Mouse (Mus musculus): ENCODE measurements around the gene Plekhg6. TPM values are rescaled to one million over a fixed set of nuclear protein-coding genes. Genes with fewer than 3 reads are reported as not detected.

Gene Plekhg6
- polyA plus RNA-seq (2014; fragmentation: Nextera tagmentation; extraction: Ambion mirVana), result 0.08 TPM in 1 of 2 replicates, not detected in the other

GRCm38 (mm10) chr6:125380372-125381360 lies at the start of gene Plekhg6:
Gene Plekhg6 (minus strand): TSS chr6:125380793.
- ATAC-seq (ENCODE audit: low FRiP score, low TSS enrichment), result no peak
- H3K4me3 ChIP-seq (replicated peaks; ENCODE audit: low read depth, low read length), result peak within 1 kb of the TSS; percentile 31
- H3K4me1 ChIP-seq (ENCODE audit: control insufficient read depth, insufficient read depth, low read length), result peaks cover 5% of the 10 kb centered on the region; the same call in 1 of the 2 replicates
- H3K36me3 ChIP-seq (ENCODE audit: control insufficient read depth, insufficient read depth, low read length), result no peaks in the 10 kb centered on the region
- H3K9me3 ChIP-seq (ENCODE audit: control insufficient read depth, low read length), result no peaks in the 10 kb centered on the region
- H3K27ac ChIP-seq (replicated peaks; ENCODE audit: low read depth, low read length), result no peak within 1 kb of the TSS
- DNase-seq, result no peak
- peak within 1 kb of the TSS; percentile 59 for H3K4me2 ChIP-seq (ENCODE audit: low read length)
- H3K9ac ChIP-seq (replicated peaks; ENCODE audit: low read length), result peak within 1 kb of the TSS; percentile 32; the same call in 1 of the 2 replicates
- 11% methylated on average over 40 of the region's 40 CpGs for WGBS
- H3K27me3 ChIP-seq (ENCODE audit: control insufficient read depth, insufficient read depth, low read length), result peaks cover 34% of the 10 kb centered on the region

GRCm38 (mm10) chr6:125429741-125430140 lies 49.1 kb upstream of the Plekhg6 start:
- no peak overlapping the region for H3K4me3 ChIP-seq (replicated peaks; ENCODE audit: low read depth, low read length)

GRCm38 (mm10) chr6:125426383-125427360 lies 46.1 kb upstream of the Plekhg6 start:
- DNase-seq, result peak; percentile 87
- no peaks in the 10 kb centered on the region for H3K36me3 ChIP-seq (ENCODE audit: control insufficient read depth, insufficient read depth, low read length)
- peak overlapping the region; percentile 36 for H3K4me3 ChIP-seq (replicated peaks; ENCODE audit: low read depth, low read length)
- H3K4me2 ChIP-seq (ENCODE audit: low read length), result peak overlapping the region; percentile 77
- 3% methylated on average over 25 of the region's 25 CpGs for WGBS
- H3K9me3 ChIP-seq (ENCODE audit: control insufficient read depth, low read length), result no peaks in the 10 kb centered on the region
- H3K27me3 ChIP-seq (ENCODE audit: control insufficient read depth, insufficient read depth, low read length), result no peaks in the 10 kb centered on the region
- H3K27ac ChIP-seq (replicated peaks; ENCODE audit: low read depth, low read length), result 0 out of 2 replicates have a peak overlapping the region, but pooled peaks have one; percentile 37
- H3K4me1 ChIP-seq (ENCODE audit: control insufficient read depth, insufficient read depth, low read length), result peaks cover 8% of the 10 kb centered on the region
- H3K9ac ChIP-seq (replicated peaks; ENCODE audit: low read length), result peak overlapping the region; percentile 57
- ATAC-seq (ENCODE audit: low FRiP score, low TSS enrichment), result peak; percentile 79

More at GRCm38 (mm10) chr6:125429741-125430140, 49.1 kb upstream of the Plekhg6 start:
- no peak overlapping the region for H3K9ac ChIP-seq (replicated peaks; ENCODE audit: low read length)
- 87% methylated on average over 6 of the region's 6 CpGs for WGBS
- DNase-seq (no peak), ATAC-seq (ENCODE audit: low FRiP score, low TSS enrichment) (no peak)
- no peaks in the 10 kb centered on the region for H3K27me3 ChIP-seq (ENCODE audit: control insufficient read depth, insufficient read depth, low read length)
- no peaks in the 10 kb centered on the region for H3K9me3 ChIP-seq (ENCODE audit: control insufficient read depth, low read length)
- H3K36me3 ChIP-seq (ENCODE audit: control insufficient read depth, insufficient read depth, low read length), result no peaks in the 10 kb centered on the region
- H3K4me2 ChIP-seq (ENCODE audit: low read length), result no peak overlapping the region
- H3K27ac ChIP-seq (replicated peaks; ENCODE audit: low read depth, low read length), result no peak overlapping the region
- H3K4me1 ChIP-seq (ENCODE audit: control insufficient read depth, insufficient read depth, low read length), result 0 out of 2 replicates have a peak, but pooled peaks cover 3% of the 10 kb centered on the region

GRCm38 (mm10) chr6:125425205-125426090 lies 44.9 kb upstream of the Plekhg6 start:
- no peaks in the 10 kb centered on the region for H3K27me3 ChIP-seq (ENCODE audit: control insufficient read depth, insufficient read depth, low read length)
- no peak overlapping the region for H3K4me3 ChIP-seq (replicated peaks; ENCODE audit: low read depth, low read length)
- WGBS, result 50% methylated on average over 15 of the region's 15 CpGs
- H3K27ac ChIP-seq (replicated peaks; ENCODE audit: low read depth, low read length), result no peak overlapping the region
- H3K9me3 ChIP-seq (ENCODE audit: control insufficient read depth, low read length), result no peaks in the 10 kb centered on the region
- no peak for ATAC-seq (ENCODE audit: low FRiP score, low TSS enrichment)
- H3K36me3 ChIP-seq (ENCODE audit: control insufficient read depth, insufficient read depth, low read length), result no peaks in the 10 kb centered on the region
- H3K4me1 ChIP-seq (ENCODE audit: control insufficient read depth, insufficient read depth, low read length), result peaks cover 8% of the 10 kb centered on the region
- DNase-seq, result no peak
- H3K4me2 ChIP-seq (ENCODE audit: low read length), result no peak overlapping the region
- H3K9ac ChIP-seq (replicated peaks; ENCODE audit: low read length), result no peak overlapping the region

GRCm38 (mm10) chr6:125424156-125424555 lies 43.6 kb upstream of the Plekhg6 start:
- WGBS, result 69% methylated on average over 3 of the region's 3 CpGs

GRCm38 (mm10) chr6:125423507-125423906 lies 42.9 kb upstream of the Plekhg6 start:
- H3K4me2 ChIP-seq (ENCODE audit: low read length), result no peak overlapping the region
- no peak overlapping the region for H3K27ac ChIP-seq (replicated peaks; ENCODE audit: low read depth, low read length)
- DNase-seq, result no peak
- H3K27me3 ChIP-seq (ENCODE audit: control insufficient read depth, insufficient read depth, low read length), result no peaks in the 10 kb centered on the region
- no peak overlapping the region for H3K9ac ChIP-seq (replicated peaks; ENCODE audit: low read length)
- H3K4me1 ChIP-seq (ENCODE audit: control insufficient read depth, insufficient read depth, low read length), result peaks cover 8% of the 10 kb centered on the region
- H3K36me3 ChIP-seq (ENCODE audit: control insufficient read depth, insufficient read depth, low read length), result no peaks in the 10 kb centered on the region
- WGBS, result 39% methylated on average over 13 of the region's 13 CpGs
- no peak for ATAC-seq (ENCODE audit: low FRiP score, low TSS enrichment)
- no peak overlapping the region for H3K4me3 ChIP-seq (replicated peaks; ENCODE audit: low read depth, low read length)
- no peaks in the 10 kb centered on the region for H3K9me3 ChIP-seq (ENCODE audit: control insufficient read depth, low read length)

More at GRCm38 (mm10) chr6:125424156-125424555, 43.6 kb upstream of the Plekhg6 start:
- no peak for ATAC-seq (ENCODE audit: low FRiP score, low TSS enrichment)
- no peak for DNase-seq
- Histone ChIP-seq H3K36me3 (ENCODE audit: control insufficient read depth, insufficient read depth, low read length) (no peaks in the 10 kb centered on the region), H3K4me1 (ENCODE audit: control insufficient read depth, insufficient read depth, low read length) (peaks cover 8% of the 10 kb centered on the region), H3K27ac (replicated peaks; ENCODE audit: low read depth, low read length) (no peak overlapping the region), H3K9ac (replicated peaks; ENCODE audit: low read length) (no peak overlapping the region), H3K4me2 (ENCODE audit: low read length) (no peak overlapping the region), H3K27me3 (ENCODE audit: control insufficient read depth, insufficient read depth, low read length) (no peaks in the 10 kb centered on the region), H3K9me3 (ENCODE audit: control insufficient read depth, low read length) (no peaks in the 10 kb centered on the region), H3K4me3 (replicated peaks; ENCODE audit: low read depth, low read length) (no peak overlapping the region)

GRCm38 (mm10) chr6:125423099-125423498 lies 42.5 kb upstream of the Plekhg6 start:
- DNase-seq (no peak), ATAC-seq (ENCODE audit: low FRiP score, low TSS enrichment) (no peak)
- Histone ChIP-seq H3K4me2 (ENCODE audit: low read length) (no peak overlapping the region; the same call in 1 of the 2 replicates), H3K27me3 (ENCODE audit: control insufficient read depth, insufficient read depth, low read length) (no peaks in the 10 kb centered on the region), H3K9me3 (ENCODE audit: control insufficient read depth, low read length) (no peaks in the 10 kb centered on the region), H3K9ac (replicated peaks; ENCODE audit: low read length) (no peak overlapping the region), H3K36me3 (ENCODE audit: control insufficient read depth, insufficient read depth, low read length) (no peaks in the 10 kb centered on the region), H3K4me1 (ENCODE audit: control insufficient read depth, insufficient read depth, low read length) (peaks cover 8% of the 10 kb centered on the region), H3K27ac (replicated peaks; ENCODE audit: low read depth, low read length) (no peak overlapping the region), H3K4me3 (replicated peaks; ENCODE audit: low read depth, low read length) (no peak overlapping the region)
- WGBS, result 48% methylated on average over 3 of the region's 3 CpGs

Data from midbrain, embryonic 14.5 days (tissue).